Mouse (Mus musculus) CH12.LX (cell line): ENCODE results near the gene Mia2. TPM values are rescaled to one million over a fixed set of nuclear protein-coding genes. Genes with fewer than 3 reads are reported as not detected.

Experiments
- DNase-seq: peaks from one replicate; pipeline ENCODE4 v3.0.0-alpha.2; 2013; ENCODE audit errors: extremely low read depth
- H3K27ac ChIP-seq: 2 replicates; pipeline ENCODE4 v1.5.1; 2012; ENCODE audit warnings: low read depth, mild to moderate bottlenecking, control low read depth, moderate library complexity; ENCODE audit not compliant: insufficient read depth
- H3K27me3 ChIP-seq: replicated peaks from 2 replicates; pipeline ENCODE3; 2012; ENCODE audit warnings: inconsistent platforms
- H3K36me3 ChIP-seq, 2 experiments: replicated peaks in 1 of 2; 2 replicates each; pipeline versions ENCODE3 to v1.6.1; 2012; ENCODE audit warnings: inconsistent platforms in 1 of 2, low read length in 1 of 2, mild to moderate bottlenecking in 1 of 2, mixed read lengths in 1 of 2, moderate library complexity in 1 of 2; ENCODE audit not compliant: control insufficient read depth in 1 of 2, insufficient read depth in 1 of 2
- H3K4me1 ChIP-seq, 2 experiments: 2 replicates each; pipeline ENCODE4 v1.6.1; 2012; ENCODE audit warnings: inconsistent platforms in 1 of 2, moderate library complexity in 1 of 2; ENCODE audit not compliant: insufficient read depth in 2 of 2, control insufficient read depth in 1 of 2
- H3K4me2 ChIP-seq: 2 replicates; pipeline ENCODE4 v1.6.1; 2012; ENCODE audit warnings: low read depth, mild to moderate bottlenecking, control low read depth; ENCODE audit not compliant: poor library complexity, insufficient read depth, severe bottlenecking
- H3K4me3 ChIP-seq, 3 experiments: fragments of 150-350 bp in 1 of 3; sonication (generic) in 1 of 3; replicated peaks in 1 of 3; 2 replicates each; pipeline versions ENCODE3 to v1.5.1; 2011 to 2012; ENCODE audit warnings: low read depth in 2 of 3, low read length in 2 of 3, mild to moderate bottlenecking in 2 of 3, moderate library complexity in 2 of 3, control low read depth in 1 of 3, improper control_type of control experiment in 1 of 3, inconsistent platforms in 1 of 3, mixed read lengths in 1 of 3; ENCODE audit not compliant: poor library complexity in 1 of 3
- H3K79me2 ChIP-seq: replicated peaks from 2 replicates; pipeline ENCODE4 v1.6.1; 2012; ENCODE audit warnings: mild to moderate bottlenecking, moderate library complexity; ENCODE audit not compliant: control insufficient read depth, poor library complexity, insufficient read depth, severe bottlenecking; ENCODE audit errors: extremely low read depth
- H3K9ac ChIP-seq: 2 replicates; pipeline ENCODE4 v1.6.1; 2012; ENCODE audit warnings: low read depth, mild to moderate bottlenecking, control low read depth, moderate library complexity; ENCODE audit not compliant: insufficient read depth
- H3K9me3 ChIP-seq: replicated peaks from 2 replicates; pipeline ENCODE3; 2012; ENCODE audit warnings: low read length, inconsistent platforms, mixed read lengths
- CHD1 ChIP-seq: IDR thresholded peaks from 2 replicates; pipeline ENCODE4 v1.6.1; 2012; ENCODE audit warnings: low read depth, low read length, improper control_type of control experiment, inconsistent platforms
- CTCF ChIP-seq, 2 experiments: IDR thresholded peaks in 1 of 2; conservative IDR thresholded peaks in 1 of 2; 2 replicates each; pipeline ENCODE4 v1.5.1; 2011 to 2012; ENCODE audit warnings: low read depth in 2 of 2, low read length in 2 of 2, improper control_type of control experiment in 1 of 2, inconsistent platforms in 1 of 2, mild to moderate bottlenecking in 1 of 2, moderate library complexity in 1 of 2
- E2F4 ChIP-seq: IDR thresholded peaks from 2 replicates; pipeline ENCODE4 v1.6.1; 2011; ENCODE audit warnings: low read depth, low read length, improper control_type of control experiment; ENCODE audit not compliant: insufficient replicate concordance
- ELF1 ChIP-seq: IDR thresholded peaks from 2 replicates; pipeline ENCODE4 v1.6.1; 2014; ENCODE audit warnings: low read depth, mild to moderate bottlenecking, inconsistent platforms, low read length, improper control_type of control experiment
- EP300 ChIP-seq: IDR thresholded peaks from 2 replicates; pipeline ENCODE4 v1.6.1; 2011; ENCODE audit warnings: low read length, improper control_type of control experiment
- ETS1 ChIP-seq: conservative IDR thresholded peaks from 2 replicates; pipeline ENCODE4 v1.6.1; 2012; ENCODE audit warnings: low read depth, mild to moderate bottlenecking, inconsistent platforms, low read length, improper control_type of control experiment, moderate library complexity
- GABPA ChIP-seq: IDR thresholded peaks from 2 replicates; pipeline ENCODE4 v1.6.1; 2012; ENCODE audit warnings: low read depth, low read length, improper control_type of control experiment, inconsistent platforms; ENCODE audit not compliant: insufficient replicate concordance
- HCFC1 ChIP-seq: IDR thresholded peaks from 2 replicates; pipeline ENCODE4 v1.6.1; 2012; ENCODE audit warnings: low read depth, mild to moderate bottlenecking, inconsistent platforms, low read length, improper control_type of control experiment
- JUN ChIP-seq: IDR thresholded peaks from 2 replicates; pipeline ENCODE4 v1.6.1; 2011; ENCODE audit warnings: low read depth, mild to moderate bottlenecking, low read length, improper control_type of control experiment, moderate library complexity; ENCODE audit not compliant: insufficient read depth
- KAT2A ChIP-seq: IDR thresholded peaks from 2 replicates; pipeline ENCODE4 v1.6.1; 2012; ENCODE audit warnings: low read length, improper control_type of control experiment, inconsistent platforms; ENCODE audit not compliant: insufficient replicate concordance
- MAFK ChIP-seq: IDR thresholded peaks from 2 replicates; pipeline ENCODE4 v1.6.1; 2011; ENCODE audit warnings: low read length, improper control_type of control experiment; ENCODE audit not compliant: insufficient replicate concordance
- MAX ChIP-seq: IDR thresholded peaks from 2 replicates; pipeline ENCODE4 v1.6.1; 2011; ENCODE audit warnings: low read length, improper control_type of control experiment
- MEF2A ChIP-seq: IDR thresholded peaks from 2 replicates; pipeline ENCODE4 v1.6.1; 2014; ENCODE audit warnings: low read depth, mild to moderate bottlenecking, inconsistent platforms, low read length, improper control_type of control experiment, borderline replicate concordance
- MXI1 ChIP-seq: IDR thresholded peaks from 2 replicates; pipeline ENCODE4 v1.6.1; 2011; ENCODE audit warnings: mild to moderate bottlenecking, low read depth, low read length, improper control_type of control experiment
- PAX5 ChIP-seq: IDR thresholded peaks from 2 replicates; pipeline ENCODE4 v1.6.1; 2012; ENCODE audit warnings: low read length, inconsistent platforms, mixed read lengths
- POLR2A ChIP-seq: IDR thresholded peaks from 2 replicates; pipeline ENCODE4 v1.6.1; 2011; ENCODE audit warnings: low read depth, mild to moderate bottlenecking, improper control_type of control experiment, low read length
- POLR2AphosphoS2 ChIP-seq: IDR thresholded peaks from 2 replicates; pipeline ENCODE4 v1.6.1; 2011; ENCODE audit warnings: low read depth, low read length, improper control_type of control experiment
- RAD21 ChIP-seq: IDR thresholded peaks from 2 replicates; pipeline ENCODE4 v1.6.1; 2011; ENCODE audit warnings: low read depth, mild to moderate bottlenecking, low read length, improper control_type of control experiment, moderate library complexity
- RCOR1 ChIP-seq: conservative IDR thresholded peaks from 2 replicates; pipeline ENCODE4 v1.6.1; 2012; ENCODE audit warnings: low read depth, mild to moderate bottlenecking, inconsistent platforms, low read length, improper control_type of control experiment
- SIN3A ChIP-seq: IDR thresholded peaks from 2 replicates; pipeline ENCODE4 v1.6.1; 2012; ENCODE audit warnings: low read length, improper control_type of control experiment, inconsistent platforms
- SMC3 ChIP-seq: IDR thresholded peaks from 2 replicates; pipeline ENCODE4 v1.6.1; 2011; ENCODE audit warnings: low read depth, low read length, improper control_type of control experiment
- TBP ChIP-seq: conservative IDR thresholded peaks from 2 replicates; pipeline ENCODE4 v1.6.1; 2011; ENCODE audit warnings: low read depth, low read length, improper control_type of control experiment
- TCF12 ChIP-seq: IDR thresholded peaks from 2 replicates; pipeline ENCODE4 v1.6.1; 2014; ENCODE audit warnings: low read depth, mild to moderate bottlenecking, inconsistent platforms, low read length, improper control_type of control experiment
- UBTF ChIP-seq: IDR thresholded peaks from 2 replicates; pipeline ENCODE4 v1.6.1; 2012; ENCODE audit warnings: low read depth, mild to moderate bottlenecking, inconsistent platforms, low read length, improper control_type of control experiment, moderate library complexity
- USF2 ChIP-seq: conservative IDR thresholded peaks from 2 replicates; pipeline ENCODE4 v1.6.1; 2011; ENCODE audit warnings: low read depth, low read length, improper control_type of control experiment
- ZKSCAN1 ChIP-seq: IDR thresholded peaks from 2 replicates; pipeline ENCODE4 v1.6.1; 2012; ENCODE audit warnings: low read depth, inconsistent platforms, low read length, improper control_type of control experiment, borderline replicate concordance
- ZNF384 ChIP-seq: IDR thresholded peaks from 2 replicates; pipeline ENCODE4 v1.6.1; 2012; ENCODE audit warnings: low read depth, low read length, improper control_type of control experiment, inconsistent platforms
- dilution Hi-C: fragments of 300-500 bp; cut with MboI; formaldehyde crosslinking; loops from 2 replicates; pipeline ENCODE4 v1.14.3; 2020; ENCODE audit warnings: low sequenced_read_pairs; ENCODE audit not compliant: extremely low pct_unique_long_range_greater_than_20kb, extremely low pct_ligation_motif_present
- in situ Hi-C: fragments of 300-500 bp; cut with MboI; formaldehyde crosslinking; loops from 3 replicates; pipeline ENCODE4 v1.14.3; 2019; ENCODE audit warnings: low sequenced_read_pairs, low pct_ligation_motif_present, low pct_unique_long_range_greater_than_20kb, mixed read lengths
- polyA plus RNA-seq: library from polyadenylated mRNA; unstranded; fragments of >175 nt; gene quantifications from 2 replicates; pipeline ENCODE4 v1.2.1, GENCODE M21; 2012; ENCODE audit warnings: low read depth; ENCODE audit not compliant: insufficient read length
- total RNA-seq, 2 experiments: library from RNA; depleted of rRNA; stranded (reverse); fragments of 300-350 nt in 1 of 2; fragments of >200 nt in 1 of 2; gene quantifications; 2 replicates each; pipeline ENCODE4 v1.2.3; 2012 to 2014

Gene Mia2
- total and polyA plus RNA-seq, 3 experiments: 68.1 to 162 (median 99.2) TPM

- peaks cover 77% of the 10 kb centered on the region for H3K79me2 ChIP-seq
- H3K9me3 ChIP-seq: no peaks in the 10 kb centered on the region
- H3K4me3 ChIP-seq: no peak overlapping the region
- dilution Hi-C loops: no loop called here
- peaks cover 20 to 67% of the 10 kb centered on the region in 2 experiments for H3K36me3 ChIP-seq
- no peak overlapping the region for H3K27ac ChIP-seq
- no peak overlapping the region; the same call in 1 of the 2 replicates for H3K9ac ChIP-seq
- no peak for TF ChIP-seq UBTF
- TF ChIP-seq ETS1: no peak
- TF ChIP-seq MAFK: no peak
- TF ChIP-seq KAT2A: no peak
- TF ChIP-seq E2F4: no peak
- no peak for TF ChIP-seq CTCF (conservative IDR thresholded peaks at IDR 0.05 in 1 of 2, IDR thresholded peaks at IDR 0.05 in 1 of 2; ENCODE audit: low read depth in 2 of 2, low read length in 2 of 2)
- no peak for TF ChIP-seq SIN3A
- TF ChIP-seq HCFC1: no peak
- TF ChIP-seq ZKSCAN1: no peak
- TF ChIP-seq POLR2A: no peak
- no peak for TF ChIP-seq POLR2AphosphoS2
- no peak for TF ChIP-seq RCOR1
- TF ChIP-seq USF2: no peak
- no peak for TF ChIP-seq EP300
- no peak for TF ChIP-seq TCF12
- no peak for TF ChIP-seq PAX5
- TF ChIP-seq MXI1: no peak
- no peak for TF ChIP-seq TBP
- no peak for TF ChIP-seq GABPA
- TF ChIP-seq, all 38 proteins: peak for 0
- peaks cover 19 to 69% of the 10 kb centered on the region in 2 experiments for H3K4me1 ChIP-seq
- in situ Hi-C loops: loop anchor here (25.0 kb wide), 1 partner anchor 157 kb away; the partner anchor contains the start of gene Fbxo33
- DNase-seq: no peak
- no peaks in the 10 kb centered on the region for H3K27me3 ChIP-seq
- H3K4me2 ChIP-seq: no peak overlapping the region
Measured at GRCm38 (mm10) chr12:59055196-59055850, 40.3 kb upstream of the Mia2 start.

GRCm38 (mm10) chr12:59056222-59056621, 39.4 kb upstream of the Mia2 start:
- H3K36me3 ChIP-seq: peaks cover 20 to 62% of the 10 kb centered on the region in 2 experiments
- dilution Hi-C loops: no loop called here
- H3K4me3 ChIP-seq: no peak overlapping the region

More at GRCm38 (mm10) chr12:59056222-59056621, 39.4 kb upstream of the Mia2 start:
- in situ Hi-C loops: loop anchor here (25.0 kb wide), 1 partner anchor 156 kb away; the partner anchor contains the start of gene Fbxo33
- Histone ChIP-seq H3K27ac (no peak overlapping the region), H3K9me3 (no peaks in the 10 kb centered on the region), H3K79me2 (peaks cover 78% of the 10 kb centered on the region), H3K9ac (no peak overlapping the region), H3K27me3 (no peaks in the 10 kb centered on the region), H3K4me2 (no peak overlapping the region), H3K4me1 (peaks cover 19 to 69% of the 10 kb centered on the region in 2 experiments)
- TF ChIP-seq UBTF (no peak), PAX5 (no peak), TBP (no peak), CHD1 (no peak), SMC3 (no peak), ELF1 (no peak), RCOR1 (no peak), ZNF384 (no peak), MAFK (no peak), E2F4 (no peak), CTCF (conservative IDR thresholded peaks at IDR 0.05 in 1 of 2, IDR thresholded peaks at IDR 0.05 in 1 of 2; ENCODE audit: low read depth in 2 of 2, low read length in 2 of 2) (no peak), ZKSCAN1 (no peak), RAD21 (no peak), MAX (no peak), MEF2A (no peak), GABPA (no peak), HCFC1 (no peak), TCF12 (no peak), JUN (no peak), KAT2A (no peak)
- no peak for DNase-seq
